Mouse (Mus musculus) ovary, postnatal 14 days (tissue): ENCODE measurements around the gene Cgas.

ENCODE experiments used
- DNase-seq: peaks from one replicate; pipeline ENCODE4 v3.0.0; 2022; ENCODE audit warnings: low spot score

Cgas gene

GRCm38 (mm10) chr9:78457026-78457425, 14.0 kb upstream of the Cgas start:
- DNase-seq: no peak

- no peak for DNase-seq
These were observed 8.3 kb upstream of the Cgas start for GRCm38 (mm10) chr9:78451382-78451781.

GRCm38 (mm10) chr9:78450404-78450803, 7.4 kb upstream of the Cgas start:
- no peak for DNase-seq

- peak; percentile 83 for DNase-seq
These were observed 5.2 kb upstream of the Cgas start, which contains the start of the genes Mto1 and Gm17324 for GRCm38 (mm10) chr9:78447973-78448873. TSS of gene Mto1 (plus strand) at chr9:78448208. TSS of gene Gm17324 (minus strand) at chr9:78448786.

GRCm38 (mm10) chr9:78447606-78447972, 4.6 kb upstream of the Cgas start:
- DNase-seq: no peak

- DNase-seq: no peak
These were observed 829 bp downstream of the Cgas start for GRCm38 (mm10) chr9:78442237-78442578.

GRCm38 (mm10) chr9:78439426-78439825, 3.6 kb downstream of the Cgas start:
- DNase-seq: no peak

GRCm38 (mm10) chr9:78432471-78432870, 10.6 kb downstream of the Cgas start:
- no peak for DNase-seq

GRCm38 (mm10) chr9:78430486-78430885, 12.6 kb downstream of the Cgas start:
- no peak for DNase-seq

- no peak for DNase-seq
These were observed 13.5 kb downstream of the Cgas start for GRCm38 (mm10) chr9:78429551-78429950.

GRCm38 (mm10) chr9:78428870-78429432, 14.1 kb downstream of the Cgas start:
- no peak for DNase-seq

- no peak for DNase-seq
These were observed 14.9 kb downstream of the Cgas start for GRCm38 (mm10) chr9:78428185-78428584.

- DNase-seq: no peak
These were observed 15.7 kb downstream of the Cgas start for GRCm38 (mm10) chr9:78427362-78427781.

- no peak for DNase-seq
These were observed 41.4 kb downstream of the Cgas start for GRCm38 (mm10) chr9:78401596-78401995.

GRCm38 (mm10) chr9:78400570-78400969, 42.5 kb downstream of the Cgas start:
- no peak for DNase-seq

- no peak for DNase-seq
These were observed 46.5 kb downstream of the Cgas start for GRCm38 (mm10) chr9:78396517-78396916.

- DNase-seq: peak; percentile 15
These were observed 47.2 kb downstream of the Cgas start, which contains the start of gene Ddx43 for GRCm38 (mm10) chr9:78395630-78396351. TSS of gene Ddx43 (plus strand) at chr9:78395777.

- DNase-seq: no peak
These were observed 47.8 kb downstream of the Cgas start for GRCm38 (mm10) chr9:78395244-78395629.

- DNase-seq: no peak
These were observed 48.4 kb downstream of the Cgas start for GRCm38 (mm10) chr9:78394602-78395001.

- no peak for DNase-seq
These were observed 49.3 kb downstream of the Cgas start for GRCm38 (mm10) chr9:78393741-78394140.

- no peak for DNase-seq
These were observed 53.1 kb downstream of the Cgas start for GRCm38 (mm10) chr9:78389981-78390380.

- no peak for DNase-seq
These were observed 56.1 kb downstream of the Cgas start for GRCm38 (mm10) chr9:78386947-78387346.

GRCm38 (mm10) chr9:78385893-78386292, 57.1 kb downstream of the Cgas start:
- DNase-seq: no peak
